Mouse (Mus musculus): ENCODE data around the gene Cyp4f39. TPM values are rescaled to one million over a fixed set of nuclear protein-coding genes. Genes with fewer than 3 reads are reported as not detected.

The Cyp4f39 gene
- 3.1 TPM for polyA plus RNA-seq (2014; fragmentation: Illumina TruSeq; extraction: RNeasy Lipid Tissue Mini Kit (QIAGEN cat#74804); ENCODE audit: insufficient read depth, low read depth, low replicate concordance)

GRCm38 (mm10) chr17:32452482-32452881, at the start of gene Cyp4f39:
Gene Cyp4f39, plus strand, starts transcription at chr17:32452723.

GRCm38 (mm10) chr17:32403417-32403816, 49.1 kb upstream of the Cyp4f39 start, which contains the start of gene Rasal3:
Gene Rasal3, minus strand, starts transcription at chr17:32403583.

GRCm38 (mm10) chr17:32424034-32424433, 28.5 kb upstream of the Cyp4f39 start, which contains the start of gene Pglyrp2:
Gene Pglyrp2, minus strand, starts transcription at chr17:32424167.

GRCm38 (mm10) chr17:32505851-32506728, 53.6 kb downstream of the Cyp4f39 start, which contains the start of gene Cyp4f17:
Gene Cyp4f17, plus strand, starts transcription at chr17:32506050.

GRCm38 (mm10) chr17:32536051-32536866, 83.7 kb downstream of the Cyp4f39 start, which contains the start of gene Cyp4f16:
Gene Cyp4f16, plus strand, starts transcription at chr17:32536558.

Other genes starting within 250 kb of the Cyp4f39 start
- 17.4 TPM for gene Brd4, start 168.0 kb upstream of the Cyp4f39 start, polyA plus RNA-seq (2014; fragmentation: Illumina TruSeq; extraction: RNeasy Lipid Tissue Mini Kit (QIAGEN cat#74804); ENCODE audit: insufficient read depth, low read depth, low replicate concordance)
- gene Akap8, start 131.5 kb upstream of the Cyp4f39 start, polyA plus RNA-seq (2014; fragmentation: Illumina TruSeq; extraction: RNeasy Lipid Tissue Mini Kit (QIAGEN cat#74804); ENCODE audit: insufficient read depth, low read depth, low replicate concordance) = 26.5 TPM
- 52.8 TPM for gene Akap8l, start 102.1 kb upstream of the Cyp4f39 start, polyA plus RNA-seq (2014; fragmentation: Illumina TruSeq; extraction: RNeasy Lipid Tissue Mini Kit (QIAGEN cat#74804); ENCODE audit: insufficient read depth, low read depth, low replicate concordance)
- 9.2 TPM for gene Wiz, start 63.3 kb upstream of the Cyp4f39 start, polyA plus RNA-seq (2014; fragmentation: Illumina TruSeq; extraction: RNeasy Lipid Tissue Mini Kit (QIAGEN cat#74804); ENCODE audit: insufficient read depth, low read depth, low replicate concordance)
- 6.9 TPM for gene Rasal3, start 49.1 kb upstream of the Cyp4f39 start, polyA plus RNA-seq (2014; fragmentation: Illumina TruSeq; extraction: RNeasy Lipid Tissue Mini Kit (QIAGEN cat#74804); ENCODE audit: insufficient read depth, low read depth, low replicate concordance)
- 1.3 TPM for gene Pglyrp2, start 28.6 kb upstream of the Cyp4f39 start, polyA plus RNA-seq (2014; fragmentation: Illumina TruSeq; extraction: RNeasy Lipid Tissue Mini Kit (QIAGEN cat#74804); ENCODE audit: insufficient read depth, low read depth, low replicate concordance)
- gene Cyp4f17, start 53.3 kb downstream of the Cyp4f39 start, polyA plus RNA-seq (2014; fragmentation: Illumina TruSeq; extraction: RNeasy Lipid Tissue Mini Kit (QIAGEN cat#74804); ENCODE audit: insufficient read depth, low read depth, low replicate concordance) = 2.9 TPM
- gene Cyp4f16, start 83.8 kb downstream of the Cyp4f39 start, polyA plus RNA-seq (2014; fragmentation: Illumina TruSeq; extraction: RNeasy Lipid Tissue Mini Kit (QIAGEN cat#74804); ENCODE audit: insufficient read depth, low read depth, low replicate concordance) = 13.7 TPM
- gene Cyp4f37, start 168.6 kb downstream of the Cyp4f39 start, polyA plus RNA-seq (2014; fragmentation: Illumina TruSeq; extraction: RNeasy Lipid Tissue Mini Kit (QIAGEN cat#74804); ENCODE audit: insufficient read depth, low read depth, low replicate concordance) = 0.09 TPM
- gene Cyp4f40, start 206.2 kb downstream of the Cyp4f39 start, polyA plus RNA-seq (2014; fragmentation: Illumina TruSeq; extraction: RNeasy Lipid Tissue Mini Kit (QIAGEN cat#74804); ENCODE audit: insufficient read depth, low read depth, low replicate concordance) = not detected
- 3.7 TPM for gene Cyp4f15, start 232.9 kb downstream of the Cyp4f39 start, polyA plus RNA-seq (2014; fragmentation: Illumina TruSeq; extraction: RNeasy Lipid Tissue Mini Kit (QIAGEN cat#74804); ENCODE audit: insufficient read depth, low read depth, low replicate concordance)

All from lung, adult 10 weeks (tissue).